Mouse (Mus musculus) fat pad, adult 2 months (tissue): ENCODE results near the gene Grk6.

Source experiments
- DNase-seq: peaks from one replicate; pipeline ENCODE4 v3.0.0-alpha.2; 2011; ENCODE audit warnings: low read depth, low spot score; ENCODE audit errors: extremely low read depth

Gene Grk6

GRCm38 (mm10) chr13:55444937-55445315, at the start of gene Grk6:
Gene Grk6, plus strand, starts transcription at chr13:55445072.
- DNase-seq: peak; percentile 94

- no peak for DNase-seq
Measured at GRCm38 (mm10) chr13:55398088-55398487, 46.8 kb upstream of the Grk6 start, which contains the start of gene Slc34a1. Gene Slc34a1, plus strand, starts transcription at chr13:55398187.

GRCm38 (mm10) chr13:55399300-55400038, 45.4 kb upstream of the Grk6 start:
- DNase-seq: no peak

- no peak for DNase-seq
Measured at GRCm38 (mm10) chr13:55400039-55400346, 44.9 kb upstream of the Grk6 start.

GRCm38 (mm10) chr13:55403266-55403665, 41.6 kb upstream of the Grk6 start:
- DNase-seq: peak; percentile 54

- DNase-seq: peak; percentile 98
Measured at GRCm38 (mm10) chr13:55403935-55404852, 40.7 kb upstream of the Grk6 start.

GRCm38 (mm10) chr13:55404853-55405782, 39.8 kb upstream of the Grk6 start:
- no peak for DNase-seq

- no peak for DNase-seq
Measured at GRCm38 (mm10) chr13:55405783-55406390, 39.0 kb upstream of the Grk6 start.

- DNase-seq: no peak
Measured at GRCm38 (mm10) chr13:55407341-55407740, 37.5 kb upstream of the Grk6 start.

GRCm38 (mm10) chr13:55408546-55409120, 36.2 kb upstream of the Grk6 start:
- DNase-seq: no peak

- DNase-seq: no peak
Measured at GRCm38 (mm10) chr13:55411826-55412225, 33.0 kb upstream of the Grk6 start.

GRCm38 (mm10) chr13:55412643-55413307, 32.1 kb upstream of the Grk6 start:
- no peak for DNase-seq

- DNase-seq: no peak
Measured at GRCm38 (mm10) chr13:55413333-55413732, 31.5 kb upstream of the Grk6 start.

- no peak for DNase-seq
Measured at GRCm38 (mm10) chr13:55414743-55415380, 30.0 kb upstream of the Grk6 start, which contains the start of gene Pfn3. Gene Pfn3, minus strand, starts transcription at chr13:55415232.

- DNase-seq: no peak
Measured at GRCm38 (mm10) chr13:55418004-55418403, 26.9 kb upstream of the Grk6 start.

- DNase-seq: no peak
Measured at GRCm38 (mm10) chr13:55419142-55419541, 25.7 kb upstream of the Grk6 start.

- no peak for DNase-seq
Measured at GRCm38 (mm10) chr13:55420018-55420932, 24.6 kb upstream of the Grk6 start.
